Mouse (Mus musculus) stomach, embryonic 16.5 days (tissue): ENCODE data around the gene Inpp5a. TPM values are rescaled to one million over a fixed set of nuclear protein-coding genes. Genes with fewer than 3 reads are reported as not detected.

ENCODE experiments used
- ATAC-seq: fragments of 200-750 bp; cut with Nextera tagmentation; 2 replicates; pipeline ENCODE4 v1.8.0; 2017; ENCODE audit warnings: moderate number of reproducible peaks, moderate TSS enrichment; ENCODE audit not compliant: insufficient read depth, low FRiP score
- H3K27ac ChIP-seq: fragments of 300-500 bp; sonication (generic); 2 replicates; pipeline ENCODE4 v1.5.1; 2014; ENCODE audit warnings: low read length
- H3K27me3 ChIP-seq: fragments of 300-500 bp; sonication (generic); 2 replicates; pipeline ENCODE4 v1.6.1; 2014; ENCODE audit warnings: low read length, control low read depth, mixed read lengths; ENCODE audit not compliant: control insufficient read depth, insufficient read depth
- H3K36me3 ChIP-seq: fragments of 300-500 bp; sonication (generic); 2 replicates; pipeline ENCODE4 v1.6.1; 2014; ENCODE audit warnings: low read length; ENCODE audit not compliant: control insufficient read depth, insufficient read depth
- H3K4me1 ChIP-seq: fragments of 300-500 bp; sonication (generic); 2 replicates; pipeline ENCODE4 v1.6.1; 2014; ENCODE audit warnings: low read length, control low read depth, mixed read lengths; ENCODE audit not compliant: control insufficient read depth, insufficient read depth
- H3K4me2 ChIP-seq: fragments of 300-500 bp; sonication (generic); 2 replicates; pipeline ENCODE4 v1.6.1; 2014; ENCODE audit warnings: low read depth, low read length, mixed read lengths
- H3K4me3 ChIP-seq: fragments of 300-500 bp; sonication (generic); replicated peaks from 2 replicates; pipeline ENCODE4 v1.5.1; 2014; ENCODE audit warnings: mild to moderate bottlenecking, low read length
- H3K9ac ChIP-seq: fragments of 300-500 bp; sonication (generic); 2 replicates; pipeline ENCODE4 v1.6.1; 2014; ENCODE audit warnings: low read length
- H3K9me3 ChIP-seq: fragments of 300-500 bp; sonication (generic); replicated peaks from 2 replicates; pipeline ENCODE4 v1.6.1; 2016; ENCODE audit warnings: low read length, control low read depth; ENCODE audit not compliant: control insufficient read depth
- WGBS: fragments of 180-500 bp; shearing (Covaris S2); extraction: QIAGEN DNeasy Blood & Tissue Kit; methylation state at CpG from one replicate; pipeline ENCODE4 v1.1.7; 2014; 5-methylcytosine and 5-hydroxymethylcytosine counted together
- polyA plus RNA-seq: library from polyadenylated mRNA; unstranded; fragments of >200 nt; fragmentation: Nextera tagmentation; extraction: Ambion mirVana; gene quantifications from 2 replicates; pipeline ENCODE4 v1.2.1, GENCODE M21; 2015

The Inpp5a gene
- polyA plus RNA-seq, 1 experiment from 2014 or later = 21.3 TPM

DNA sequence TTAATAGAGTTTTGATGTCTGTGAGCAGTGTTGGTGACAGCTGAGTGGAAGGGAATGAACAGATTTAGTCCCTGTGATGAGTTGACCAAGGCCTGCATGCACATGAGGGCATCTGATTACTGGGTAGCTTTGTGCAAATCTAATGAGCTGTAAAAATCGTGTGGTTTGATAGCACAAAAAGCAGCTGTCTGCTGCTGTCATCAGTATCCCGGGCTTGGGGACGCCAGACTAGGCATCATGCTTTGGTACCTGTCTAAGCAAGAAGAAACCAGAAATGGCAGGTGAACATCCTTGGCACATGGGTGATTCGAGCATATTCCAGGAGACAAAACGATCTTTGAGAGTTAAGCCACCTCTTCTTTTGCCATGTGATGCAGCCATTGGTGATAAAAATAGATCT, 167.4 kb downstream of the Inpp5a start:
- WGBS = 78% methylated on average over 5 of the region's 5 CpGs
- H3K36me3 ChIP-seq = no peaks in the 10 kb centered on the region
- H3K27me3 ChIP-seq = no peaks in the 10 kb centered on the region
- H3K27ac ChIP-seq = no peak overlapping the region
- H3K4me2 ChIP-seq = no peak overlapping the region
- no peak overlapping the region for H3K4me3 ChIP-seq
- no peaks in the 10 kb centered on the region for H3K4me1 ChIP-seq
- ATAC-seq = no peak
- no peaks in the 10 kb centered on the region for H3K9me3 ChIP-seq
- no peak overlapping the region for H3K9ac ChIP-seq

DNA sequence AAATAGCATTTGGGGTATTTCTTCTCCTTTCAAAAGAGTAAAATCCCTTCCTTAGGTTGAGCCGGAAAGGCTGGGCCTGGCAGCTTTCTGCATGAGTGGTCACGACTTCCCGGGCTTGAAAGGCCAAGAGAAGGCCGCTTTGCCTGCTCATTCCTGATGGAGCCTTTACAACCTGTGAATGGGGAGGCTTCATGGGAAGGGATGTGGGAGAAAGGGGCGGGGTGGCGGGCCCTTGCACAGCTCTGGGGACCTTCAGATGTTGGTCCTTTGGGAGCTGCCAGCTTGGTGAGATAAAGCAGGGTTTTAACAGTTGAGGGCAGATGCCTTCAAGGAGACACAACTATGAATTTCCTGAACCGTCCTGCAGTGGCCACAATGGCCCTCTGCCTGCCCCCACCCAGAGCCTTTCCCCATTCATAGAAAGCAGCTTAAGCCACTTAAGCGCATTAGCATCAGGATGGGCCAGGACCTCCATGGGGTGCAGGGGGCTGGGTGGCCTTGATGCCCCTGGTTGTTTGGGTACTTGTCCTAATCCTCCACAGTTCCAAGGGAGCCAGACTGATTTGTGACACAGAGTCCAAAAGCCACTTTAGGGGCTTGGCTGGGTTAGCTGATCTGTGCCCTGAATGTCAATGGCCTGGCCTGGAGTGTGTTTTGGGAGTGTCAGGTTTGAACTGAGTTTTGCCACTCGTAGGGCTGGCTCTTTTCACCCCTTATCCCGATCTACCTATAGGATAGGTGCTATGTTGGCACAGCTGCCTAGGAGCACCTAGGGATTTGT, 168.0 kb downstream of the Inpp5a start:
- no peaks in the 10 kb centered on the region for H3K4me1 ChIP-seq
- no peak for ATAC-seq
- H3K9ac ChIP-seq = no peak overlapping the region
- H3K27me3 ChIP-seq = no peaks in the 10 kb centered on the region
- WGBS = 59% methylated on average over 10 of the region's 10 CpGs
- no peak overlapping the region for H3K4me3 ChIP-seq
- H3K4me2 ChIP-seq = no peak overlapping the region
- no peaks in the 10 kb centered on the region for H3K9me3 ChIP-seq
- no peaks in the 10 kb centered on the region for H3K36me3 ChIP-seq
- H3K27ac ChIP-seq = no peak overlapping the region

DNA sequence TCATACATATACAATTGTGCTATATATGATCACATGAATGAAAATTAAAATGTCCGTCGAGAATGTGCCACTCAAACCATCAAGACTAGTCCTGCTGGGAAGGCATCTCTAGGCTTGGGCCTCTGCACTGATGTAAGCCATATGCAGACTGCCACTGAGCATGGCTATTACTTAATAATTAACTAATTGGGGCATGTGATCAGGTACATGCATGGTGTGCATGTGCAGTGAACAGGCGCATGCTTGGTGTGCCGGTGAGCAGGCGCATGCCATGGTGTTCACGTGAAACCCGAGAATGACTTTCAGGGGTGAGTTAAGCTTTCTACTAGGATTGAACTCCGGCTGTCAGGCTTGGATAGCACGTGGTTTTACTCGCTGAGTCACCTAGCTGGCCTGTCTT, 170.8 kb downstream of the Inpp5a start:
- Histone ChIP-seq H3K9ac (no peak overlapping the region), H3K27me3 (no peaks in the 10 kb centered on the region), H3K4me3 (no peak overlapping the region), H3K4me2 (no peak overlapping the region), H3K4me1 (no peaks in the 10 kb centered on the region), H3K36me3 (0 out of 2 replicates have a peak, but pooled peaks cover 3% of the 10 kb centered on the region), H3K9me3 (no peaks in the 10 kb centered on the region), H3K27ac (no peak overlapping the region)
- 91% methylated on average over 10 of the region's 10 CpGs for WGBS
- no peak for ATAC-seq

DNA sequence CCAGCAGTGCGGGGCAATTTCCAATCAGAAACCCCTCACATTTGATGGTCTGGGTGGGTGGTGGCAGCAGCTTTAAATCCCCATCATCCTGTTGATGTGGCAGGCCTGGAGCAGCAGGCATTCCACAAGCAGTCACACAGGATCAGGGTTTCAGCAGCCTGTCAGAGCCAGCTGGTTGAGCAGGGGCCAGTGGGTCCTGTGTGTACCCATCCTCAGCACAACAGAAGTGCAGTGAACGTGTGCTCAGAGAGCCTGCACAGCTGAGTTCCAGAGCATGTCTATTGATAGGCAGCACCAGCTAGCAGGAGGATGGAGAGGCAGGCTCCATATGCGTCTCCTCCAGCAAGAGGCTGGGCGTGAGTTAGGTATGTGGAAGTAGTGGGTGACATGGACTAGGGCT, 174.5 kb downstream of the Inpp5a start:
- WGBS = 68% methylated on average over 4 of the region's 4 CpGs
- no peak overlapping the region for H3K4me3 ChIP-seq
- no peak overlapping the region for H3K27ac ChIP-seq
- ATAC-seq = no peak
- H3K9ac ChIP-seq = no peak overlapping the region
- H3K36me3 ChIP-seq = peaks cover 3% of the 10 kb centered on the region; the same call in 1 of the 2 replicates
- H3K27me3 ChIP-seq = no peaks in the 10 kb centered on the region
- no peaks in the 10 kb centered on the region for H3K9me3 ChIP-seq
- no peaks in the 10 kb centered on the region for H3K4me1 ChIP-seq
- H3K4me2 ChIP-seq = no peak overlapping the region

DNA sequence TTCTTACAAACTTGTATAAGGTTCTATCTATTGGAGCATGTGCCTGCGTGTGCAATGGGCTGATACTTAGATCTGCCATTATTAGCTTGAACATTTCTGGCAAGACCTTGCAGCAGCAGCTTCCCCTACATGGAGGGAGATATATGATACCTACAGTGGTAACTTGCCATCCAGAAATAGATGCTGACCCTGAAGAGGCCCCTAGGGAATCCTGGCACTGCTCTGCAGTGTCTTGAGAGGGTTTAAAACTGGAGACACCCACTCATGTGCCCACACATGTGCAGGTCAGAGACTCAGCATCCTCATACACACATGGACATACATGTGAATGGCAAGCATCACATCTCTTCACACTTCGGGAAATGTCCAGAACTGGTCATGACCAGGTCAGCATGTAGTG, 175.3 kb downstream of the Inpp5a start:
- Histone ChIP-seq H3K4me1 (no peaks in the 10 kb centered on the region), H3K27ac (no peak overlapping the region), H3K27me3 (no peaks in the 10 kb centered on the region), H3K9ac (no peak overlapping the region), H3K4me2 (no peak overlapping the region), H3K36me3 (peaks cover 3% of the 10 kb centered on the region; the same call in 1 of the 2 replicates), H3K9me3 (no peaks in the 10 kb centered on the region), H3K4me3 (no peak overlapping the region)
- ATAC-seq = no peak
- WGBS = 90% methylated on average over 2 of the region's 2 CpGs

DNA sequence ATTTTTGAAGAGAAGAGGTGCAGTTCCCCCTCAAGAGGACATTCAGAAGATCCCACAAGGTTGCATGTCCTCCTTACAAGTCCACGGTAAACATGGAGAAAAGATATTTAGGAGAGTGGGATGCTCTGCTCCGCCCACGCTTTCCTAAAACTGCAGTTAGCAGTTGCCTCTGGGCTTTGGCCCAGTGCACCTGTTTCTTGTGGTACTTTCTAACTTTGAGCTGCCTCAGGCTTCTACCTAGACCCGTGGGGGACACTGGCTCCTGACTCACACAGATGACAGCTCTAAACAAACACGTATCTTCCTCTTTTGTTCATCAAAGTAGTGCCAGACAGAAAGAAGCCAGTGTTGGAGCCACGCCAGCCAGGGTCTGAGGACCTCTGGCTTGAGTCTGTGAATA, 177.1 kb downstream of the Inpp5a start:
- no peaks in the 10 kb centered on the region for H3K27me3 ChIP-seq
- no peak overlapping the region for H3K27ac ChIP-seq
- WGBS = 73% methylated on average over 6 of the region's 6 CpGs
- peaks cover 3% of the 10 kb centered on the region; the same call in 1 of the 2 replicates for H3K36me3 ChIP-seq
- H3K4me3 ChIP-seq = no peak overlapping the region
- no peaks in the 10 kb centered on the region for H3K4me1 ChIP-seq
- H3K9me3 ChIP-seq = no peaks in the 10 kb centered on the region
- no peak for ATAC-seq
- no peak overlapping the region for H3K9ac ChIP-seq
- H3K4me2 ChIP-seq = no peak overlapping the region

DNA sequence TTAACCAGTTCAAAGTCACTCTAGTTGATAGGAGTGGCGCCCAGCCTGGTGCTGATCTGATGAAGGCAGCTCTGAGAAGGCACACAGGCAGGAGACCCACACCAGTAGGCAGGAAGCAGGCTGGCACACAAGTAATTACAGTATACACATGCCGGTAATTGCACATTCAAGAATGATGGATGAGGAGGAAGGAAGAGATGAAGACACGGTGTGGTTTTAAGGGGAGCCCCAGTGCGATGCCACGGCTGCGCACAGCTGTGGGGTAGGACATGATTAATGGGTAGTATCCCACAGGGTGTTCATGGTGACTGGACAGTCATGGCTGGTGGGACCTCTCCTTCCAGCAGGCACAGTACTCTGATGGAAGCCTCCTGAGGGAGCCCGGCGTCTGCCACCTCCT, 177.6 kb downstream of the Inpp5a start:
- H3K4me1 ChIP-seq = no peaks in the 10 kb centered on the region
- H3K4me2 ChIP-seq = no peak overlapping the region
- peaks cover 3% of the 10 kb centered on the region; the same call in 1 of the 2 replicates for H3K36me3 ChIP-seq
- no peaks in the 10 kb centered on the region for H3K27me3 ChIP-seq
- H3K9me3 ChIP-seq = no peaks in the 10 kb centered on the region
- no peak for ATAC-seq
- no peak overlapping the region for H3K9ac ChIP-seq
- no peak overlapping the region for H3K27ac ChIP-seq
- 68% methylated on average over 8 of the region's 8 CpGs for WGBS
- H3K4me3 ChIP-seq = no peak overlapping the region

DNA sequence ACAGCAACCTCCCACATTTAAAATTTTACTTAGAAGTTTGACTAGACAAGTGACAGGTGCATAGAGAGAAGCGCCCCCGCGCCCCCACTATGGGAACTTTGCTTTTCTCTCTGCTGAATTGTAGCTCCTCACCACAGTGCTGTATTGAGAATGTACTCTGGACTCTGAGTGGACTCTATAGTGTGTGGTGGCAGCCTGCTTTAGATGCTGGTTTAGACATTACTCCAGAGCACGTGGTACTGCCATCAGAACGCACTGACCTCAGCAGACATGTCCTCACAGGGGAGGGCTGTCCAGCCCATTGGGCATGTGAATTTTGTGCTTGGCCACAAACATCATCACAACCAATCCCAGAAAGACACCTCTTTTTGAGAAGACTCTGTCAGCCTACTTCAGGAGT, 181.9 kb downstream of the Inpp5a start:
- no peak overlapping the region for H3K9ac ChIP-seq
- 97% methylated on average over 5 of the region's 5 CpGs for WGBS
- ATAC-seq = no peak

DNA sequence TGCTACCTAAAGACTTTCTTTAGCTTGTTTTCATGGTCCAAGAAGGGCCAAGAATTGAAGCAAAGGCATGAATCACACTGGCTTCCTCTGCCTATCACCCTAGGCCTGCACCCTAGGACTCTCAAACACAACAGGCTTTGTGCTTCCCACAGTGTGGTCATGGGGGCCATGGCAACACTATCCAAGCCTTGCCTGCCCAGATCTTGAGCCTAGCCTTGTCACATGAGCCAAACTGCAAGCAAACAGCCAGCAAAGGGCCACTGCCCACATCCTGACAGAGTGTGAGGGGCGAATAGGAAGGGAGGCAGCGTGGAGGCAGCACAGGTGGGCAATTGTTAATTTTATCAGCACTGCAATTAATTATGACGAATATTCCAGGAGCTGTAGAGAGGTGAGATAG, 183.8 kb downstream of the Inpp5a start:
- 54% methylated on average over 3 of the region's 3 CpGs for WGBS
- Histone ChIP-seq H3K27ac (peak overlapping the region; percentile 46; the same call in 1 of the 2 replicates), H3K4me3 (no peak overlapping the region), H3K4me2 (no peak overlapping the region), H3K9me3 (no peaks in the 10 kb centered on the region), H3K4me1 (no peaks in the 10 kb centered on the region), H3K9ac (no peak overlapping the region), H3K27me3 (no peaks in the 10 kb centered on the region; the same call in 1 of the 2 replicates), H3K36me3 (peaks cover 7% of the 10 kb centered on the region; the same call in 1 of the 2 replicates)
- peak; percentile 86 for ATAC-seq

More for the DNA sequence above, 181.9 kb downstream of the Inpp5a start:
- Histone ChIP-seq H3K4me2 (no peak overlapping the region), H3K36me3 (peaks cover 7% of the 10 kb centered on the region), H3K4me1 (no peaks in the 10 kb centered on the region), H3K27ac (no peak overlapping the region), H3K27me3 (no peaks in the 10 kb centered on the region), H3K4me3 (no peak overlapping the region), H3K9me3 (no peaks in the 10 kb centered on the region)
